Mouse (Mus musculus): ENCODE data around the gene Cep57l1.
"Not testable (repeated sequence)": the region's sequence is repeated elsewhere in the genome, so short reads cannot be mapped to it uniquely, and the experiment has no call there.

Gene Cep57l1

DNA sequence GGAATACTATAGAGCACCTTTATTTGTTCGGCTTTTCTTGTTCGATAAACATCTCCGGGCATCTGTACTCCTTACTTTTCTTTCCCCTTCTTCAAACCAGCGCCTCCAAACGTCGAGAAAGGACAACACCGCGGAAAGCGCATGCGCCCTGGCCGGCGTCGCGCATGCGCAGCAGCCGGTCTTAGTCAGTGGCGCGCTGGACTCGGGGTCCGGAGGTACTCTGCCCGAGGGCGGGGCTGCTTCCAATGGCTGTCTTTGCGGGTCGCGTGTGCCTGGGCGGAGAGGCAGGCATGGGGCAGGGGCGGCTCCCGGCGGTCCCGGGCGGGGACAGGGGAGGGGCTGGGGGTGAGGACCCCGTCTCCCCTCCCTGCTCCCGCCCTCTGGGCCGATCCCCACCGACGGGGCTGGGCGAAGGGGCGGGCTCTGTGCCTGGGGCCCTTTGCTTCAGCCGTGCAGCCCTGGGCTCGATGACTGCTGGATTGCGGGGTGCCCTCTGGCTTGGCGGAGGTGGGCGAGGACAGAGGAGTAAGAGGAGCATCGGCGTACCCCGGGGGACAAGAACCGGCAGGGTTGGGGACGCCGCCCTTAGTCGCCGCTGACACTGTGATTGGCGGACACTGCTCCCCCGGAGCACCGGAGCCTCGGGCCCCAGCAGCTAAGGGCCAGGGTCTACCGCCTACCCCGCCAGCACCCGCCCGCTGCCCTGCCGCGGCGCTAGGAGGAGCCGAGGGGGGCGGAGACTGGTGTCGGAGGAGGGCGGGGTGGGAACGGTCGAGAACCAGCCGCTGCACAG is at the start of gene Cep57l1, which contains the start of gene Sesn1:
Cep57l1 (minus strand) TSS at position 101 of the 793 bp plus-strand sequence.
Sesn1 (plus strand) TSS at position 165 of the 793 bp plus-strand sequence.
- peak; percentile 93 for DNase-seq (ENCODE audit: low spot score)

GRCm38 (mm10) chr10:41848721-41849120 is 39.0 kb upstream of the Cep57l1 start:
- DNase-seq (ENCODE audit: low spot score): no peak

DNA sequence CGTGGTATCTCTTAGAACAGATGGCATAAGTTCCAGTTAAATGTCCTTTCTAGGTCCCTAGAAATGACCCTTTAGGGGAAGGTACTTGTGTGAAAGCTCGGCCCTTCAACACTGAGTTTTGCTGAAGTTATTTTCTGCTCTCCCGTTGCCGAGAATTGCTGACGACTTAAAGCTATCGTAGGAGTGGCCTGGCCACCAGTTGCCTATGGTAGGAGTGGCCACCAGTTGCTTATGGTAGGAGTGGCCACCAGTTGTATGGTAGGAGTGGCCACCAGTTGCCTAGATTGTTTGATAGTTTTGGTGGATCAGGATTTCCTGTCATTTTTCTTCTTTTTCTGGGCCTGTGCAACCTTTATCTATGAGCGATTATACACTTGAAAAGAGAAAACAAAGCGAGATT is 38.1 kb upstream of the Cep57l1 start:
- no peak for DNase-seq (ENCODE audit: low spot score)

DNA sequence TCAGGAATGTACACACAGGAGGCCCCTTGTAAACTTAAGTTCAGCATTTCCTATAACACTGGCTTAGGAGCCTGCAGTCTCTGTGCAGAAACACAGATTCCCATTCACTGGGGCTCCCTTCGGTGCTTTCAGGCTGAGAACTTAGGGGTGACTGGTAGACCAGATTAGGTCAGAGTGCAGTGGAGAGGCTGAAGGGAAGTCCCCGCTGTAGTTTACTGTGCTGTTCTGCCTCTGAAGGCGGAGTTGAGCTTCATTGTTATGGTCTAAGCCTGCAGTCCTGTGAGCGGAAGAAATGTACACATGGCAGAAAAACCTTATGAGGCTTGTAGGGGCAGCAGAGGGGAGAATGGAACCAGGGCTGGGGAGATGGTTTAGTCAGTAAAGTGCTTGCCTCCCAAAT is 29.2 kb upstream of the Cep57l1 start:
- DNase-seq (ENCODE audit: low spot score): no peak

- DNase-seq (ENCODE audit: low spot score): no peak
Measured at GRCm38 (mm10) chr10:41834131-41834530, 24.5 kb upstream of the Cep57l1 start.

DNA sequence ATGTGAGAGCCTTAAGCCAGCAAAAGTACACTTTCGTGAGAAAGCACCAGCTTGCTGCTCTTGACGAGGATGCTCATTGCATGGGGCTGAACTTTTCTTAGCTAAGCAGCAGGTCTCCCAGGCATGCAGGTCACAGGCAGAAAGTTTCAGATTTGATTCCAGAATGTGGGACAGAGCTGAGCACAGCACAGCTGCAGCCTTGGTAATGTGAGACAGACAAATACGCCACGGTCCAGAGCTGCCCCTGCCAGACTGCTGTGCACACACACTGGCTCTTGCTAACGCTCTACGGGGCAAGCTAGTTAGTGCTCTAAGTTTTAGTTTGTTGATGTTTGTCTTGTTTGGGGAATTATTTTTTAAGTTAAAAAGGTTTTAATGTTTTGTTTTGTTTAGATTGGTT is 22.5 kb upstream of the Cep57l1 start:
- no peak for DNase-seq (ENCODE audit: low spot score)

DNA sequence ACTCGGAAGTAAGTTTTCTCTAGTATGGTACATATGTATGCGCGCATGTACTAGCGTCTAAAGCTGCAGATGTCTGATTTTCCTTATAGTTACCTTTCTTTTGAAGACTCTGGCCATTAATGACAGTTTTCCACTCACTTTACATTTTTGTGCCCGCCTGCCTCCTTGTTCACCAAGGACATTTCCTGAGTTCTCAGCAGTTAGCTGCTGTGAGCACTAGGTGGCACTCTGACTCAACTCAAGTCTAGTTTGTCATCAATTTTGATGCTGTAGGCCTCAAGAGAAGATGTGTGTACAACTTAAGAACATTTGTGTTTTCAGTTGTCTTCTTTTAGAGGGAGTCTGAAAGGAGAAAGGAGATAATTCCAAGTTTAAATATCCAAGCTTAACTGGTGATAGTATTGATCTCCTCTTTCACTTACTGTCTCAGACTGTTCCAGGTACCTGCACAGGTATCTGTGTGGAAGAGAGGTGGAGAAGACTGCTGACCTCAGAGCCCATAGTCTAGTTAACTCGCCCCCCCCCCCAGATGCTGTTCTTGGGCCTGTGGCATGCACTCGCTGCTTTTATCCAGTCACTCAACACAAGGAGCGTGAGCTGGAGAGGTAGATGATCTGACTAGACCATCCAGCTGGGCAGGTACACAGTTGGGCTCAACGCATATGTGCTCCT is 21.3 kb upstream of the Cep57l1 start:
- peak; percentile 70 for DNase-seq (ENCODE audit: low spot score)

DNA sequence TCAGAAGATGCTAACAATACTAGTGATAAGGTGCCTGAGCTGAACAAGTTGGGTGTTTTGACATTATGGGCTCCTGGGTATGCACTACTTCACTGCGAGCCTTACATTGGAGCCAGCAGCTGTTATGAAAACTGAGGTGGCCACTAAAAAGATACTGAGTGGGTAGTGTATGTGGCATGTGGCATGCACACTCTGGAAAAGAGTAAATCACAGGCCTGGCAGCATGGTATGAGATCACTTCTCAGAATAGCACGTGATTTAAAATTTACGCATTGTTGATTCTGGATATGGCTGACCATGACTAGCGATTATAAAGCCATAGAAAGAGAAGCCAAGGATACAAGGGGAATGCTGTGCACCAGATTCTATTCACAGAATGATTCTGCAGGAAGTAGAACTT is 20.8 kb upstream of the Cep57l1 start:
- no peak for DNase-seq (ENCODE audit: low spot score)

DNA sequence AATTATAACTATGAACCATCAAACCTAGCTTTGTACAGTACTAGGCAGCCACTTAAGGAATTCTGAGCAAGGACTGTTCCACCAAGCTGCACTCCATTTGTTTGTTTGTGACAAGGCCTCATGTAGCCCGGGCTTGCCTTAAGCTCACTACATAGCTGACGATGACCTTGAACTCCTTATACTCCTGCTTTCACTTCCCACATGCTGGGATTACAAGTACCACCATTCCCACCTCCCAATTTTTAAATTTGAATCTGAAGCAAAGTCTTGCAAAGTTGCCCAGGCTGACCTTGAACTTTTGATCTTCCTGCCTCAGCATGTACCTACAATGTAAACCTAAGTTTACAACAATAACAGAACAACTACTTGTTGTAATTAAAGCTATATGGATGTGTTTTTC is 20.3 kb upstream of the Cep57l1 start:
- no peak for DNase-seq (ENCODE audit: low spot score)

DNA sequence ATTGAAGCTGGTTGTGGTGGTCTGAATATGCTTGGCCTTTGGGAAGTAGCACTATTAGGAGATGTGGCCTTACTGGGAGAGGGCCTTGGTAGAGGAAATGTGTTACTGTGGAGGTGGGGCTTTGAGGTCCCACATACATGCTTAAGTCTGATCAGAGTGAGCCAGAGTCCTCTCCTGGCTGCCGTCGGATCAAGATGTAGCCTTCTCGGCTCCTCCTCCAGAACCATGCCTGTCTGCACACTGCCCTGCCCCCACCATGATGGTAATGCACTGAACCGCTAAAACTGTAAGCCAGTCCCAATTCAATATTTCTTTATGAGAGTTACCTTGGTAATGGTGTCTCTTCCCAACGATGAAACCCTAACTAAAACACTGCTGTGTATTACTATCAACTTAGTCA is 19.5 kb upstream of the Cep57l1 start:
- no peak for DNase-seq (ENCODE audit: low spot score)

DNA sequence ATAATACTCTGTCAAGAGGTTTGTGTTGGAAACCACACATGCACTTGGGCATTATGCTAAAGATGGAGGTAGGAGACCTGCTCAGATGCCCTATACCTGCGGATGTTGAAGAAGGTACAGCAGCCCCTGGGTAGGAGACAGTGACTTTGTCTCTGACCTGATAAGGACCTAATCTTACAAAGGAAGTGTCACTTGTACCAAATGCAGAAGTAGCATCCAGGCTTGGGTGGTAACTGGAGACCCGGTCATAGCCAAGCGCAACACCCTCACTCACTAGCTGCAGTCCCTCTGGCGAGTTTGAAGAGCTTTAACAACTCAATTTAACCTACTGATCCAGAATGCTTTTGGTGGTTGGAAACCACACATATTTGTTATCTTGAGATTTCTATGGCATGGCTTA is 18.1 kb upstream of the Cep57l1 start:
- no peak for DNase-seq (ENCODE audit: low spot score)

DNA sequence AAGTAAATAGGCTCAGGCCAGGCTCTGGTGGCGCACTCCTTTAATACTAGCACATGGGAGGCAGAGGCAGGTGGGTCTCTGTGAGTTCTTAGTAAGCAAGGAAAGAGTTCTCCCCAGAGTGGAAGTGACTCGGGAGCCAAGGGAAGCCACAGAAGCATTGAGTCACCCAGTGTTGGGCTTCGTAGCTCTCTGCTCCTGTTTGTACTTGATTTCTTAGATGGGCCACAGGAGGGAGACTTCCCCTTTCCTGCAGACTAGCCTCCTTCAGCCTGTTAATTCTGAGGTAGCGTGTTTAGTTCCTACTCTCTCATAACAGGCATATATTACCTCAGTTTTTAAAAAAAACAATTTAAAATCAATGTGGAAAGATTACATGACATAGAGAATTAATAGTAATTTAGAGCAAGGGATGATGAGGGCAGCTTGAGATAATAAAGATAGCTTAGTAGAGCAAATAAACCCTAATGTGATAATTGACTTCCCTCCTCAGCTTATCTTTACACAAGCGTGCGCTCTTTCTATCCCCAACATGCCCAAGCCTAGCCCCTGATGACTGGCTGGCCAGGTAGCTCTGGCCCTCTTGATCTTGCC is 16.9 kb upstream of the Cep57l1 start:
- DNase-seq (ENCODE audit: low spot score): no peak

GRCm38 (mm10) chr10:41825996-41826395 is 16.3 kb upstream of the Cep57l1 start:
- no peak for DNase-seq (ENCODE audit: low spot score)

- DNase-seq (ENCODE audit: low spot score): no peak
Measured at GRCm38 (mm10) chr10:41825041-41825440, 15.4 kb upstream of the Cep57l1 start.

GRCm38 (mm10) chr10:41823916-41824315 is 14.2 kb upstream of the Cep57l1 start:
- no peak for DNase-seq (ENCODE audit: low spot score)

GRCm38 (mm10) chr10:41823282-41823675 is 13.6 kb upstream of the Cep57l1 start:
- DNase-seq (ENCODE audit: low spot score): not testable (repeated sequence)

GRCm38 (mm10) chr10:41822573-41823281 is 13.1 kb upstream of the Cep57l1 start:
- DNase-seq (ENCODE audit: low spot score): no peak

DNA sequence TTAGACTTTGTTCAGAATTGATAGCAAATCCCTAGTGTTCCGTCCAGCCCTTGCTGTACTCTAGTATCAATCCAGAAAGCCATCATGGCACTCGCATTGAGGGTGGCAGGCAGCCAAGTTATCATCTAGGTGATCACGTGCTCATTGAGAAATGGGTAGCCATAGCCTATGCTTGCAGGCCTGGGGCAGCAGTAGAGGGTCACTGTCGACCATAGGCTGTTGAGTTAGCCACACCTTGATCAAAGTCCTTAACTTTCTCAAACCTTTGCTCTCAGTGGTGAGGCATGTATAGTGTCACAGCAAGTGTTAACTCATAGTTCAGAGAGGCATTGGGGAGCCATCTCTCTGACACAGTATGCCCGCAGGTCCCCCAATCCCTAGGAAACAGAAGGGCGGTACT is 11.5 kb upstream of the Cep57l1 start:
- DNase-seq (ENCODE audit: low spot score): no peak

GRCm38 (mm10) chr10:41820401-41820800 is 10.7 kb upstream of the Cep57l1 start:
- no peak for DNase-seq (ENCODE audit: low spot score)

GRCm38 (mm10) chr10:41819307-41819706 is 9.6 kb upstream of the Cep57l1 start:
- DNase-seq (ENCODE audit: low spot score): no peak

GRCm38 (mm10) chr10:41818733-41819070 is 9.0 kb upstream of the Cep57l1 start:
- not testable (repeated sequence) for DNase-seq (ENCODE audit: low spot score)

- DNase-seq (ENCODE audit: low spot score): no peak
Measured at GRCm38 (mm10) chr10:41818036-41818732, 8.5 kb upstream of the Cep57l1 start.

Measured in urinary bladder, postnatal 14 days (tissue).